Mouse (Mus musculus): ENCODE results near the gene Anapc15. TPM values are rescaled to one million over a fixed set of nuclear protein-coding genes. Genes with fewer than 3 reads are reported as not detected.
"Not testable (repeated sequence)": the region's sequence is repeated elsewhere in the genome, so short reads cannot be mapped to it uniquely, and the experiment has no call there.

Anapc15 gene
- polyA plus RNA-seq, 1 experiment from 2014 or later = 87.3 TPM

GRCm38 (mm10) chr7:101949008-101949407, 85.5 kb downstream of the Anapc15 start:
- H3K9ac ChIP-seq (ENCODE audit: low read length); H3K27ac ChIP-seq (ENCODE audit: low read depth, low read length); H3K36me3 ChIP-seq (ENCODE audit: control insufficient read depth, insufficient read depth, low read length); H3K4me3 ChIP-seq (ENCODE audit: low read depth, low read length); H3K9me3 ChIP-seq (ENCODE audit: control insufficient read depth, low read length); H3K27me3 ChIP-seq (ENCODE audit: control insufficient read depth, insufficient read depth, low read length); ATAC-seq (ENCODE audit: insufficient read depth, low FRiP score, low TSS enrichment); H3K4me1 ChIP-seq (ENCODE audit: control insufficient read depth, insufficient read depth, low read length); H3K4me2 ChIP-seq (ENCODE audit: low read depth); DNase-seq (ENCODE audit: low spot score): not testable (repeated sequence)
- 95% methylated on average over 5 of the region's 5 CpGs for WGBS

Small RNA genes within 50 kb of the gene (microRNA-seq; reads per million reads assigned to microRNA genes)
- not detected for gene Gm22655

Other genes with a start within 250 kb of the Anapc15 start
- 37.1 and 41.4 TPM in 2 replicates for gene Clpb, start 200.1 kb upstream of the Anapc15 start, polyA plus RNA-seq (2014; fragmentation: Nextera tagmentation; extraction: Ambion mirVana)
- 1.3 and 1.9 TPM in 2 replicates for gene Phox2a, start 45.4 kb upstream of the Anapc15 start, polyA plus RNA-seq (2014; fragmentation: Nextera tagmentation; extraction: Ambion mirVana)
- gene Inppl1, start 25.5 kb upstream of the Anapc15 start, polyA plus RNA-seq (2014; fragmentation: Nextera tagmentation; extraction: Ambion mirVana) = 32.2 and 37.7 TPM in 2 replicates
- gene Folr2, start 6.5 kb upstream of the Anapc15 start, polyA plus RNA-seq (2014; fragmentation: Nextera tagmentation; extraction: Ambion mirVana) = 0.25 and 0.57 TPM in 2 replicates
- gene Folr1, start 7.1 kb downstream of the Anapc15 start, polyA plus RNA-seq (2014; fragmentation: Nextera tagmentation; extraction: Ambion mirVana) = 0.49 and 0.91 TPM in 2 replicates
- 134 and 144 TPM in 2 replicates for gene Lamtor1, start 42.2 kb downstream of the Anapc15 start, polyA plus RNA-seq (2014; fragmentation: Nextera tagmentation; extraction: Ambion mirVana)
- gene Tomt, start 42.6 kb downstream of the Anapc15 start, polyA plus RNA-seq (2014; fragmentation: Nextera tagmentation; extraction: Ambion mirVana) = 0.53 and 1.0 TPM in 2 replicates
- 7.9 and 8.8 TPM in 2 replicates for gene Lrrc51, start 70.2 kb downstream of the Anapc15 start, polyA plus RNA-seq (2014; fragmentation: Nextera tagmentation; extraction: Ambion mirVana)
- gene Numa1, start 70.4 kb downstream of the Anapc15 start, polyA plus RNA-seq (2014; fragmentation: Nextera tagmentation; extraction: Ambion mirVana) = 89.9 and 102 TPM in 2 replicates
- 3.4 TPM in 2 replicates for gene Il18bp, start 155.0 kb downstream of the Anapc15 start, polyA plus RNA-seq (2014; fragmentation: Nextera tagmentation; extraction: Ambion mirVana)
- gene Rnf121, start 201.8 kb downstream of the Anapc15 start, polyA plus RNA-seq (2014; fragmentation: Nextera tagmentation; extraction: Ambion mirVana) = 28.6 and 28.8 TPM in 2 replicates
- gene Xndc1, start 201.8 kb downstream of the Anapc15 start, polyA plus RNA-seq (2014; fragmentation: Nextera tagmentation; extraction: Ambion mirVana) = 20.4 and 21.5 TPM in 2 replicates
- 1.7 and 2.1 TPM in 2 replicates for gene Xntrpc, start 202.0 kb downstream of the Anapc15 start, polyA plus RNA-seq (2014; fragmentation: Nextera tagmentation; extraction: Ambion mirVana)
- not detected in 2 replicates for gene Trpc2, start 219.4 kb downstream of the Anapc15 start, polyA plus RNA-seq (2014; fragmentation: Nextera tagmentation; extraction: Ambion mirVana)
- gene Art1, start 238.0 kb downstream of the Anapc15 start, polyA plus RNA-seq (2014; fragmentation: Nextera tagmentation; extraction: Ambion mirVana) = 4.8 and 5.0 TPM in 2 replicates
- gene Art5, start 245.8 kb downstream of the Anapc15 start, polyA plus RNA-seq (2014; fragmentation: Nextera tagmentation; extraction: Ambion mirVana) = 3.8 and 4.7 TPM in 2 replicates